Mouse (Mus musculus) lung, postnatal 0 days (tissue): ENCODE measurements around the gene Slc2a1. TPM values are rescaled to one million over a fixed set of nuclear protein-coding genes. Genes with fewer than 3 reads are reported as not detected.

Experiments used
- ATAC-seq: fragments of 200-750 bp; cut with Nextera tagmentation; 2 replicates; pipeline ENCODE4 v1.8.0; 2017; ENCODE audit warnings: moderate library complexity
- DNase-seq: peaks from one replicate; pipeline ENCODE4 v3.0.0-alpha.2; 2016; ENCODE audit warnings: low spot score
- H3K27ac ChIP-seq: fragments of 300-500 bp; sonication (generic); 2 replicates; pipeline ENCODE4 v1.5.1; 2014; ENCODE audit warnings: antibody characterized with exemption, mild to moderate bottlenecking, low read length, mixed read lengths
- H3K27me3 ChIP-seq: fragments of 300-500 bp; sonication (generic); replicated peaks from 2 replicates; pipeline ENCODE4 v1.6.1; 2014; ENCODE audit warnings: low read length, mixed read lengths; ENCODE audit not compliant: insufficient read depth
- H3K36me3 ChIP-seq: fragments of 300-500 bp; sonication (generic); 2 replicates; pipeline ENCODE4 v1.6.1; 2014; ENCODE audit warnings: low read length, mixed read lengths; ENCODE audit not compliant: insufficient read depth
- H3K4me1 ChIP-seq: fragments of 300-500 bp; sonication (generic); 2 replicates; pipeline ENCODE4 v1.6.1; 2014; ENCODE audit warnings: antibody characterized with exemption, low read depth, low read length, mixed read lengths; ENCODE audit not compliant: insufficient read depth
- H3K4me2 ChIP-seq: fragments of 300-500 bp; sonication (generic); replicated peaks from 2 replicates; pipeline ENCODE4 v1.6.1; 2014; ENCODE audit warnings: low read depth, mild to moderate bottlenecking, low read length, moderate library complexity, mixed read lengths
- H3K4me3 ChIP-seq: fragments of 300-500 bp; sonication (generic); 2 replicates; pipeline ENCODE4 v1.5.1; 2014; ENCODE audit warnings: low read depth, low read length
- H3K9ac ChIP-seq: fragments of 300-500 bp; sonication (generic); replicated peaks from 2 replicates; pipeline ENCODE4 v1.6.1; 2014; ENCODE audit warnings: low read depth, mild to moderate bottlenecking
- H3K9me3 ChIP-seq: fragments of 300-500 bp; sonication (generic); 2 replicates; pipeline ENCODE4 v1.6.1; 2016; ENCODE audit warnings: low read length, mixed read lengths
- CTCF ChIP-seq: IDR thresholded peaks from 2 replicates; pipeline ENCODE4 v1.5.1; 2016; ENCODE audit warnings: antibody characterized with exemption, mild to moderate bottlenecking
- EP300 ChIP-seq: IDR thresholded peaks from 2 replicates; pipeline ENCODE4 v1.6.1; 2016; ENCODE audit warnings: antibody characterized with exemption, mild to moderate bottlenecking, control low read depth
- WGBS: fragments of 180-500 bp; shearing (Covaris S2); extraction: QIAGEN DNeasy Blood & Tissue Kit; methylation state at CpG from one replicate; pipeline ENCODE4 v1.1.7; 2014; 5-methylcytosine and 5-hydroxymethylcytosine counted together
- polyA plus RNA-seq: library from polyadenylated mRNA; unstranded; fragments of >200 nt; fragmentation: Nextera tagmentation; extraction: Ambion mirVana; gene quantifications from 2 replicates; pipeline ENCODE4 v1.2.1, GENCODE M21; 2015

The Slc2a1 gene
- 16.7 and 20.4 TPM in 2 replicates for polyA plus RNA-seq

DNA sequence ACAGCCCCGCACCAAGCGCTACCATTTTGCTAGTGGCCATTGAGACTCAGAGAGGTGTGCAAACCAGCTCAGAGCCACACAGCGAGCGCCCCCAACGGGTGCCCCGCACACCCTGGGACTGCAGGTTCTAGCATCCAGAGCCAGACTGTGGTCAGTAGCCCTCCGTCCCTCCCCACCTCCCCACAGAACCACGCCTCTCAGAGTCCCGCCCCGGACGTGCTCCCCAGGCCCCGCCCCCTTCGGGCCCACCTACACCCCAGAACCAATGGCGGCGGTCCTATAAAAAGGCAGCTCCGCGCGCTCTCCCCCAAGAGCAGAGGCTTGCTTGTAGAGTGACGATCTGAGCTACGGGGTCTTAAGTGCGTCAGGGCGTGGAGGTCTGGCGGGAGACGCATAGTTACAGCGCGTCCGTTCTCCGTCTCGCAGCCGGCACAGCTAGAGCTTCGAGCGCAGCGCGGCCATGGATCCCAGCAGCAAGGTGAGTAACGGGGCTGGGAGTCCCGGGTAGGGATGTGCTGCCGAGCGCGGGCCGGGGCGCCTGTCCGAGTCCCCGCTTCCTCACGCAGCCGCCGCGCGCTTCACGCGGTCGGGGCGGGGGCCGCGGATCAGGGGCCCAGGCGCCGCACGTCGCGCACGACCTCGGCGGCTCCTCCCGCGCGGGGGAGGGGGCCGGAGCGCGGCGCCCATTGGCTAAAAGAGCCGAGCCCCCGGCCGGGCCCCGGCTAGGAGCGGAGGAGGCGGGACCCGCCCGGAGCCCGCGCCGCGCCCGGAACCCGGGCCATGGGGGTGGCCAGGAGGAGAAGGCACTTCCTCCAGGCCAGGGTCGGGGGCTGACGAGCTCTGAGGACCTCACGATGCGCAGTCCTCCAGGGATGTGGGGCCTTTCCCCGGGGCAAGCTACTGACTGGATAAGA, at the start of gene Slc2a1:
Gene Slc2a1, plus strand, starts transcription at position 217 of the 914 bp plus-strand sequence.
- no peaks in the 10 kb centered on the region for H3K27me3 ChIP-seq
- H3K9me3 ChIP-seq, result no peaks in the 10 kb centered on the region
- H3K36me3 ChIP-seq, result no peaks in the 10 kb centered on the region
- peak within 1 kb of the TSS; percentile 84 for H3K9ac ChIP-seq
- peak within 1 kb of the TSS; percentile 93 for H3K27ac ChIP-seq
- ATAC-seq, result peak; percentile 90
- DNase-seq, result peak; percentile 96
- H3K4me3 ChIP-seq, result peak within 1 kb of the TSS; percentile 87
- WGBS, result 3% methylated on average over 58 of the region's 88 CpGs
- H3K4me2 ChIP-seq, result peak within 1 kb of the TSS; percentile 79
- peaks cover 19% of the 10 kb centered on the region for H3K4me1 ChIP-seq
- TF ChIP-seq EP300 (no peak), CTCF (peak; percentile 54)

DNA sequence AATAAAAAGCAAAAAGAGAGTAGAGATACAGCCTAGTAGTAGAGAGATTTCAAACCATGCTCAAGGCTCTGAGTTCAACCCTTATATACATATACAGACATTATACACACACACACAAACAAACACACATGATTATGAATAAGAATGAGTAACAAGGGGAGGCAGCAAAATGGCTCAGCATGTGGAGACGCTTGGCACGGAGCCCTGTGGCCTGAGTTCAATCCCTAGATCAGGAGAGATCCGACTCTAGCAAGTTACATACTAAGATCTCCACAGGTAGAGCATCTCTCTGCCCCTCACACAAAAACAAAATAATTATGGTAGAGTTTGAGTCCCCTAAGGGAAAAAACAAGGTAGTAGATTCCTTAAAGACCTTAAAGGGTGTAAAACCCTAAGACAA, 41.7 kb upstream of the Slc2a1 start:
- Histone ChIP-seq H3K27ac (no peak overlapping the region), H3K4me3 (no peak overlapping the region), H3K4me2 (no peak overlapping the region), H3K9me3 (no peaks in the 10 kb centered on the region), H3K36me3 (no peaks in the 10 kb centered on the region), H3K27me3 (no peaks in the 10 kb centered on the region), H3K9ac (no peak overlapping the region), H3K4me1 (no peaks in the 10 kb centered on the region)
- 82% methylated on average over 3 of the region's 3 CpGs for WGBS
- TF ChIP-seq CTCF (no peak), EP300 (no peak)
- ATAC-seq (no peak), DNase-seq (no peak)

DNA sequence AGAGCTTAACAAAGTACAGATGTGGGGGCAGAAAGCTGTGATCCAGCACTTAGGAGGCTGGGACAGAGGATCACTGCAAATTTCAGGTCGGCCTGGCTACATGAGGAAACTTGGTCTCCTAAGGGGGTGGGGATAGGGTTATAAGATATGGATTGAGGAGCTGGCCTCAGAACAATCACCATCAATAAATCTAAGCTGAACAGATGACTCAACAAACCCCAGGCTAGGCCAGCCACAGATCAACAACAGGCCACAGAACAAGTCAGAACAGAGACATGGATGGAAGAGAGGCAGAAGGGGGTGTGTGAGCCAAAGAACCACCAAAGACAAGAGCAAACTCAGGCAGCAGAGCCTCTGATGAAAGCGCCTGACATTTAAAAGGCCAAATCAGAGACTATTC, 41.3 kb upstream of the Slc2a1 start:
- Histone ChIP-seq H3K4me2 (no peak overlapping the region), H3K36me3 (no peaks in the 10 kb centered on the region), H3K9me3 (no peaks in the 10 kb centered on the region), H3K27me3 (no peaks in the 10 kb centered on the region; the same call in 1 of the 2 replicates), H3K27ac (no peak overlapping the region), H3K4me3 (no peak overlapping the region), H3K4me1 (no peaks in the 10 kb centered on the region), H3K9ac (no peak overlapping the region)
- TF ChIP-seq EP300 (no peak), CTCF (no peak)
- ATAC-seq (no peak), DNase-seq (no peak)
- WGBS, result 73% methylated on average over 2 of the region's 2 CpGs

DNA sequence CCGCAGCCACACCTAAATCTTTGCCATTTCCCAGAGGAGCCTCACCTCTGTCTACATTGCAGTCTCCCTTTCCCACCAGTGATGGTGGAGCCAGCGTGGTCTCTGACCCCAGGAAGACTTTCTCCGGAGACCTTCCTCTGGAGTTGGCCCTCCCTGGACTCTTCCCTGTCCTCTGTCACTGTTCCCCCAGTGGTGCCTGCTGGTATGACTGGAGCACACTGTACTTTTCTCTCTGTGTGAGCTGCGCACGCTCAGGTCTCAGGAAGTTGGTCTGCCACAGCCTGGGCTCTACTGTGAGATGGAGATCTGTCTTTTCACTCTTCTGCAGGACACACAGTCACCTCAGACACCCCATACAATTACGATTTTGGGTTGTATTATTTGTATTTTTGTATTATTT, 39.6 kb upstream of the Slc2a1 start:
- peak; percentile 42 for DNase-seq
- H3K4me3 ChIP-seq, result no peak overlapping the region
- H3K27ac ChIP-seq, result no peak overlapping the region
- peaks cover 6% of the 10 kb centered on the region; the same call in 1 of the 2 replicates for H3K4me1 ChIP-seq
- no peaks in the 10 kb centered on the region; the same call in 1 of the 2 replicates for H3K27me3 ChIP-seq
- H3K9ac ChIP-seq, result no peak overlapping the region
- 51% methylated on average over 6 of the region's 6 CpGs for WGBS
- ATAC-seq, result peak; percentile 30; the same call in 1 of the 2 replicates
- no peak overlapping the region for H3K4me2 ChIP-seq
- H3K36me3 ChIP-seq, result no peaks in the 10 kb centered on the region
- H3K9me3 ChIP-seq, result no peaks in the 10 kb centered on the region
- TF ChIP-seq EP300 (no peak), CTCF (peak; percentile 62)

DNA sequence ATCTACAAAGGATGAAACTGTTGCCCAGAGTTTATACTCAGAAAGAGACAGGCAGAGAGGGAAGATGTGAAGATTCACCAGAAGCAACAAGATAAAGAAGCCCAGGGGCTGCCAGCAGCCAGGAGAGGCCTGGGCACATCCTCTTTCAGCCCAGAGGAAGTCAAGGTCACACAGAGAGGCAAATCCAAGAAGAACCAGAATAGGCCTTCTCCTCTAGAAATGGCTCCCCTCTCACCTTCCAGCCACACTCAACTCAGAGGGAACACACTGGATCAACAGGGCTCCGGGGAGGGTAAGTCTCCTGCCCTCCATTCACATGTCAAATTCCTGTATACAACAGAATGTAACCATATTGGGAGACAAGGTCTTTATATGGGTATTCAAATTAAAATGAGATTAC, 38.3 kb upstream of the Slc2a1 start:
- peaks cover 6% of the 10 kb centered on the region; the same call in 1 of the 2 replicates for H3K4me1 ChIP-seq
- H3K4me2 ChIP-seq, result no peak overlapping the region
- no peak for DNase-seq
- 57% methylated on average over 1 of the region's 1 CpGs for WGBS
- H3K27ac ChIP-seq, result no peak overlapping the region
- H3K27me3 ChIP-seq, result no peaks in the 10 kb centered on the region; the same call in 1 of the 2 replicates
- no peaks in the 10 kb centered on the region for H3K9me3 ChIP-seq
- no peak for TF ChIP-seq EP300
- TF ChIP-seq CTCF, result no peak
- H3K9ac ChIP-seq, result no peak overlapping the region
- ATAC-seq, result no peak
- no peak overlapping the region for H3K4me3 ChIP-seq
- H3K36me3 ChIP-seq, result no peaks in the 10 kb centered on the region

DNA sequence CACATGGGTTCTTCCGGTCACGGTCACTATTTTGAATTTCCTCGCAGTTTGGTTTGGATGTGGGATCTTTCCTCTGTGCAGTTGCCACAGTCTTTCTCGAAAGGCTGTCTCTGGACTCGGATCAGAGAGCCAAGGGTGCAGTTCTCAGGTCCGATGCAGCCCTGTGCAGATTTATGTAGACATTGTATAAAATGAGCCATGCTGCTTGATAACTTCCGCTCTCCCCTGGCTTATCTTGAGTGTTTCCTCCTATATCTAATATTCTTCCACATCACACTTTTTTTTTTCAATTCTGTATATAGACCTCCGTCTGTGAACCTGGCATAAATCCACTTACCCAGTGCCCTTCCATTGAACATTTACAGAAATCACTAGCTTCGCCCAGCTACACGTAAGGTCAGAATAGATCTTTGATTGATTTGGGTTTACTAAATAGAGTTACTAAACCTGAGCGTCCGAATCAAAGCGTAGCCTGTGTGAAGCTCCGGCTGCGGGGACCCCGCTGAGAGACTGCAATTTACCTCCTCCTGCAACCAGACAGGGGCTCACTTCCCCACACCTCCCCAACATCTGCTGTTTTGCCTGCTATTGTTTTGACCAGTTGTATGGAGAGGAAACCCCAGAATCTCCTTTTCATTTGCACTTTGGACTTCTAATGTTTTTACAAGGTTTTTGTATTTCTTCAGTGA, 37.4 kb upstream of the Slc2a1 start:
- Histone ChIP-seq H3K4me3 (no peak overlapping the region), H3K27me3 (no peaks in the 10 kb centered on the region; the same call in 1 of the 2 replicates), H3K36me3 (no peaks in the 10 kb centered on the region), H3K9me3 (no peaks in the 10 kb centered on the region), H3K4me1 (peaks cover 6% of the 10 kb centered on the region; the same call in 1 of the 2 replicates), H3K27ac (no peak overlapping the region), H3K9ac (no peak overlapping the region), H3K4me2 (no peak overlapping the region)
- TF ChIP-seq EP300 (no peak), CTCF (no peak)
- DNase-seq (no peak), ATAC-seq (no peak)
- WGBS, result 31% methylated on average over 16 of the region's 16 CpGs
